Mouse (Mus musculus) heart, postnatal 36 days (tissue): Measurements from ENCODE around the gene Hsd11b2. TPM values are rescaled to one million over a fixed set of nuclear protein-coding genes. Genes with fewer than 3 reads are reported as not detected.
A peak's percentile ranks its signal among the peaks of the same experiment; 100 is the strongest.

Source experiments
- DNase-seq, 2 experiments: peaks; one replicate each; pipeline ENCODE4 v3.0.0; 2021 to 2022
- intact Hi-C: fragments of 180-260 bp; cut with DNase I; formaldehyde crosslinking; loops from one replicate; pipeline ENCODE4 v1.15.1; 2025
- total RNA-seq, 2 experiments: library from RNA; stranded (reverse); gene quantifications; 2 replicates each; pipeline ENCODE4 v1.2.3; 2021

Gene Hsd11b2
- total RNA-seq, 2 experiments from 2014 or later, result not detected

DNA sequence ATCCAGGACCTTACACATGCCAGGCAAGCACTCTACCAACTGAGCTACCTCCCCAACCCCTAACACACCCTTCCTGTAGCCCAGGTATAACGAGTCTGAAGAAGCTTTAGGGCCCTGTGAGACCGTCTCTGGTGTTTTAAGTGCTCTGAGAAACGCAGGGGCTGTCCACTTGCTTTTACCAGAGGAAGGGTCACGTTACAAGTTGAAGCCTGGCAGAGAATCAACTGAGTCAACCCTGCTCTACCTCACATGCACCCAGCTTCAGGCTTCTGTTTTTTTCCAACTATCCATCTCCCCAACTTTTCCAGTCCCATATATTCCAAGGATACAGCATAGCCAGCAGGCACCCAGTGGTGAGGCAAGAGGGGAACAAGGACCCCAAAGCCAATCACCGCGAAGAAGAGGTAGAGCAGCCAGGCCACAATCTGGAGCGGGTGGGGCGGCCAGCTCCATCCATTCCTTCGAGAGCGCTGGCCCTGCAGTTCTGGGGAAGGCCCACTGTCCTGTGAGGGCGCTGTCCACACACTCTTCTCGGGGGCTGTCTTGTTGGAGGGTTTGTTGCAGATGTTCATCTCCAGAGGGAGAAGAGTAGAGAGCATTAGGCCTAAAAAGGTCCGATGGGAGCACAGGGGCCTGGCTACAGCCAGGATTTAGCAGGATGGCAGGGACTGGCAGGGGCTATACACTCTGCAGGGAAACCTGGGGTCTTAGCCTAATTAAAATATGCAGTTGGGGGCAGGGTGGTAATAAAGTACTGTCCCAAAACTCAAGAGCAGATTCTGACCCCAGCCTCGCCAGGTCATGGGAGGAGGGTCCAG is 35.1 kb upstream of the Hsd11b2 start:
- DNase-seq, result peak; percentile 64 to 66
- intact Hi-C loops, result loop anchor here (2.0 kb wide), 3 partner anchors 31 to 71 kb away; no protein-coding TSS in a partner anchor

GRCm38 (mm10) chr8:105484030-105484368 is 34.6 kb upstream of the Hsd11b2 start:
- DNase-seq, result no peak

GRCm38 (mm10) chr8:105484392-105484791 is 34.2 kb upstream of the Hsd11b2 start:
- intact Hi-C loops, result loop anchor here (2.0 kb wide), 3 partner anchors 30 to 70 kb away; no protein-coding TSS in a partner anchor
- peak; percentile 70 for DNase-seq

More at GRCm38 (mm10) chr8:105484030-105484368, 34.6 kb upstream of the Hsd11b2 start:
- intact Hi-C loops, result loop anchor here (2.0 kb wide), 3 partner anchors 31 to 71 kb away; no protein-coding TSS in a partner anchor

DNA sequence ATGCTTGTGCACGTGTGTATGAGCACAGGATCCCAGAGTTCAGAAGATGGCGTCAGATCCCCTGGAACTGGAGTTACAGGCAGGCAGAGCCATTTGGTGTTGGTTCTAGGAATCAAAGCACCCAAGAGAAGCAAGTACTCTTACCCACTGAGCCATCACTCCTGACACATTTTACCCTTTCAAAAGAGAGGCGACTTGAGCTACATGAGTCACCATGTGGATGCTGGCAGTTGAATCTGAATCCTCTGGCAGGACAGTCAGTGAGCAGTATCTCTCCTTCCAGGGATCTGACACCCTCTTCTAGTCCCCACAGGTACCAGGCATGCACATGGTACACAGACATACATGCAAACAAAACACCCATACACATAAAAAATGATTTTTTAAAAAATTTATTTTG is 30.5 kb upstream of the Hsd11b2 start:
- intact Hi-C loops, result no loop called here
- no peak for DNase-seq

- intact Hi-C loops, result no loop called here
- no peak for DNase-seq
Measured at GRCm38 (mm10) chr8:105489281-105489680, 29.3 kb upstream of the Hsd11b2 start.

DNA sequence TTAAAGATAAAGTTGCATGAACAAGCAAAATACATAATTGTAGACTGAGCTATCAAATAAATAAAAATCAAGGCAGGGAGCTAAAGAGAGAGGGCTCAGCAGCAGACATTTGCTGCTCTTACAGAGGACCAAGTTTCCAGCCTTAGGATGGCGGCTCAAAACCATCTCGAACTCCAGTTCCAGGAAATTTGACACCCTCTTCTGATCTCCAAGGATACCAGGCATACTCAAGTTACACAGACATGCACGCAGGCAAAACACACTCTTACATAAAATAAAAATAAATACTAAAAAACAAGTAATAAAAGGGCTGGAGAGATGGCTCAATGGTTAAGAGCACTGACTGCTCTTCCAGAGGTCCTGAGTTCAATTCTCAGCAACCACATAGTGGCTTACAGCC is 25.1 kb upstream of the Hsd11b2 start:
- intact Hi-C loops, result no loop called here
- DNase-seq, result no peak

GRCm38 (mm10) chr8:105494566-105494965 is 24.0 kb upstream of the Hsd11b2 start:
- DNase-seq, result no peak
- intact Hi-C loops, result no loop called here

DNA sequence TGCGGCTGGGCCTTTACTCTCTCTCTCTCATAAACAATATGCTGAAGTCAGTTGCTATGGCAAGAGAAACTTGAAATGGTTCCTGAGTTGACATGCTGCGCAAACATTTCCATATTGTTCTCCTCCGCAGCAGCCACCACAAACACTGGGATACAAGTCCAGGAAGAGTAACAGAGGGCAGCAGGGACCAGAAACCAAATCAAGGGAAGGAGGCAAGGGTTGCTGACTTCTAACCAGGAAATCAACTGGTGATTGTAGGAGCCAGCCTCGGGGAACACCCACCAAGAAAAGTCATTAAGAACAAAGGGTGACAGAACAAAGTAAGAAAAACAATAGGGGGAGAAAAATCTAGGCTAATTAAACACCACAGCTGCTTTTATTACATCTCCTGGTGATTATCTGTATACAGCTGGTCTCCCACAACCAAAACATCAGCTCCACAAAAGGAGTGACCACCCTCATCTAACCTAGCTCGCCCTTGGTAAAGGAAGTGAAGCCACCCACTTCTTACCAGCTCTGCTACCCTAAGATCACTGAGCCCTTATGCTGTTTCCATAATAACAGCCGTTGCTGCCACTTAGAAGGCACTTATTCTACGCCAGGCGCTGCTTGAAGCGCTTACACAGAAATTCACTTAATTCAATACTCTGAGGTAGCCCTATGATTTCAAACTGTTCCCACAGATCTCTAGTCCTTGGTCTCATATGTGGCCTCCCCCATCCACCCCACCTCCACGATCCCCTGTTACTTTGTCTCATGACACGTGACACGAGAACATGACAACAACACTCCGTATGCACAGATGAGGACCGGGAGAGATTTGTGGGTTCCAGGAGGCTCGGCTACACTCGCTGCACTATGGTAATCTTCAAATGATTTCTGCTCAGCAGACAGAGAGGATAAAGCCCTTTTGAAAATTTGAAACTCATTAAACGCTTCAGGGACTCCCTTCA is 22.9 kb upstream of the Hsd11b2 start:
- no peak for DNase-seq
- intact Hi-C loops, result no loop called here

GRCm38 (mm10) chr8:105496439-105497180 is 21.9 kb upstream of the Hsd11b2 start, which contains the start of gene Zdhhc1:
Zdhhc1 (minus strand) TSS chr8:105496902.
- peak; percentile 93 to 96 for DNase-seq
- intact Hi-C loops, result no loop called here

DNA sequence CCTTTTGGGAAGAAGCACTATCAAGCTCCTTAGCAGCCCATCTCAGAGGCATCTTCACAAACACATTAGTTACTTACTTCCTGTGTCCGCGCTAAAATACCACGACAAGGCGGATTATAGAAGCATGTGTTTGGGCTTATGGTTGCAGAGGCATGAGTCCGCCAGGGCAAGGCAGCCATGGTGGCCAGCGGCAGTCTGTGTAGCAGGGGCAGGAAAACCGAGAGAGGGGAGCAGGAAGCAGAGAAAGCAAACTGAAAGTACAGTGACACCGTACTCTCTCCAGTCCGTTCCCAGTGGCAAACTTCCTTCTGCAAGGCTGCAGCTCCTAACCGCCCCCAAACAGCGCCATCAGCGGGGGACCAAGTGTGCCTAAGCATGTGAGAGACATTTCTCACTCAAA is 18.8 kb upstream of the Hsd11b2 start:
- no peak for DNase-seq
- intact Hi-C loops, result no loop called here

- intact Hi-C loops, result no loop called here
- DNase-seq, result no peak
Measured at GRCm38 (mm10) chr8:105504617-105505016, 13.9 kb upstream of the Hsd11b2 start.

DNA sequence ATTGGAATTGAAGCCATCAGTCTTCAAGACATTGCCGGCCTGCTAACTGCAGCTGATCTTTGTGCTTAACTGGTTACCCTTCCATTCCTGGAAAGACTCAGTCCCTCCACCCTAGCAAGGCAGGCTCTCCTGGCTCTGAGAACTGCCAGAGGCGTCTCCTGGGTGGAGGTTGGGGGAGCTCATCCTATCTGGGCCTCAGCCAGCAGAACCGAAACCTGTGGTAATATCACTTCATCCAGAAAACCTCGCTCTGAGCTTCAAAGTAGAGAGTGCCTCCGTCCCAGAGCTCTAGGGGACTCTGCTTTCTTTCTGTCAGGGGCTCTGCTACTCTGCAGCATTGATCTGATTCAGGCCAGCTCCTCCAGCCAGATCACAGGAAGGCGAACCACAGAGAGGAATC is 11.6 kb upstream of the Hsd11b2 start:
- no peak for DNase-seq
- intact Hi-C loops, result no loop called here

DNA sequence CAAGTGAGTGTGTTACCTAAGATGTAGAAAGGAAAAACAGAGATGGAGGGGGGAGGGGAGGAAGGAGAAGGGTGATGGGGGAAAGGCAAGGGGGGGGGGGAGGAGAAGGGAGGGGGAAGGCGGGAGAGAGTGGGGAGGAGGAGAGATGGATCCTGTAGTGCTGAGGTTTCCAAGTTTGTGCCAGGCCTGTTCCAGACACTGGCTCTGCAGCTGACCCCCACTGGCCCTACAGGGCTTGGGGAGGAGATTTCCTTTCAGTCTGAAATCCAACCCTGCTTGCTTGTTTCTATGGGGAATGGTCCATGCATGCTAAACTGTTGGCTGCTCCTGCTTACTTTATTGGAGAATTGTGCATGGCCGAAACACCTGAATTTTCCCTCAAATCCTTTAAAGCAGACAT is 9.8 kb upstream of the Hsd11b2 start:
- intact Hi-C loops, result no loop called here
- DNase-seq, result no peak

GRCm38 (mm10) chr8:105509997-105510735 is 8.4 kb upstream of the Hsd11b2 start:
- DNase-seq, result no peak

GRCm38 (mm10) chr8:105514194-105514593 is 4.4 kb upstream of the Hsd11b2 start:
- DNase-seq, result no peak
- intact Hi-C loops, result loop anchor here (2.0 kb wide), 1 partner anchor 29 kb away; no protein-coding TSS in a partner anchor

More at GRCm38 (mm10) chr8:105509997-105510735, 8.4 kb upstream of the Hsd11b2 start:
- intact Hi-C loops, result no loop called here

DNA sequence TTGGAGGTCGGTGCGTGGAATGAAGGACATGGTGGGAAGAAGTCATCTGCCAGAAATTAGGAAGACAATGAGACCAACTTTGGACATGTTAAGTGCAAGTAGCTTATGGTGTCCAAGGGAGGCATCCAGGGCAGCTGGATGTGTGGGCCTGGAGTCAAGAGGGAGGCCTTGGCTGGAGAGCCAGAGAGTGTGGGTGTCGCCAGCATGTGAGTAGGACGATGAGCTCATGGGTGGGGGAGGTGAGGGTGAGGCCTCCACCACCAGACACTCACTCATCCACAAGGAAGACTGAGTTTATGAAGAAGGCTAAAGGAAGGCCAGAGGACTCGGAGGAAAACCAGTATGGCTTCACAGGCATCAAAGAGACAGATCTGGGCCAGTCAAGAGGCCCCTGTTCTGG is 3.9 kb upstream of the Hsd11b2 start:
- peak; percentile 39 to 55 for DNase-seq
- intact Hi-C loops, result loop anchor here (2.0 kb wide), 1 partner anchor 30 kb away; no protein-coding TSS in a partner anchor

DNA sequence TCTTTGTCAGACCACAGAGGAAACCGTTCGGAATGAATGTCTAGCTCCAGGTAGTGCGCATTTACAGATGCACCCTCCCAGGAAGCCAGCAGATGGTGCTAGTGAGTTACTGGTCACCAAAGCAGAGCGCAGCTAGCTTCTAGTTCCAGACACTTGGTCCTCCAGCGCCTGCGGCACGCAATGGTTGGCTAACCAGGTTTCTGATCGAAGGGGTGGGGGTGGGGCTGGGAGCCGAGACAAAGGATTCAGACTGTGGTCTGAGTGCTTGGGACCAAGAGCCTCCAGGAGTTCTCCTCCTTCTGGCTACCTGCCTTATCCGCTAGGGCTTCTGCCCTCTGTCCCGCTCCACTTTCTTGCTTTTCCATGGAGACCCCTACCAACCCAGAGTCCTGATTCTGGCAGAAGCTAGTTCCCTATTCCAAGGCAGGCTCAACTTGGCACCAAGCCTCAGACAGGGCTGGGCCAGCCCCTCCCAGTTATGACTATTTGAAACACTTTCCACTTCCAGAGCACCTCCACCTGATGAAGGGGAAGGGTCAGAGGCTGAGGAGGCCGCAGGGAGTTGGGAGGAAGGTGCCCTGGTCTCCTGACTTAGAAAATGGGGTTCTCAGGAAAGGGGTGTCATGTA is 2.4 kb upstream of the Hsd11b2 start:
- intact Hi-C loops, result loop anchor here (1.0 kb wide), 2 partner anchors 18 to 38 kb away; no protein-coding TSS in a partner anchor
- DNase-seq, result peak; percentile 79

DNA sequence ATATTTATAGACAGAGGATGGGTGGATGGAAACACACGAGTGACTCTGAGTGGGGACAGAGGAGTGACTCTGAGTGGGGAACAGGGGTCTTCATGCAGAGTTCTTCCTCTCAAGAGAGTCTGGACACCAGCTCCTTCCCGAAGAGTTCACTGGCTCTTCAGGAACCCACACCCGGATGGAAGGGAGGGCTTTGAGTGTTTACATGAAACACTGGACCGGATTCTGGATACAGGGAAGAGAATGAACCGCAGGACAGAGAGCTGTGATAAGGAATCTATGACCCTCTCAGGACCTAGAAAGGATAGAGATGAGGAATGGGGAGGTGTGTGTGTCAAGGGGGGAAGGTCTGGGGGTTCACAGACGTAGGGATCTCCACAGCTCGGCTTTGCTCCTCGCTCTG is 1.2 kb upstream of the Hsd11b2 start:
- no peak for DNase-seq
- intact Hi-C loops, result no loop called here

GRCm38 (mm10) chr8:105519591-105519990 is 1.0 kb downstream of the Hsd11b2 start:
- intact Hi-C loops, result no loop called here
- no peak for DNase-seq
